Mouse (Mus musculus) E14TG2a.4 (cell line): Measurements from ENCODE around the gene Dnmbp.

Experiments
- CTCF ChIP-seq: conservative IDR thresholded peaks from 2 replicates; pipeline ENCODE4 v1.5.1; 2014; ENCODE audit warnings: low read length
- NANOG ChIP-seq: IDR thresholded peaks from 2 replicates; pipeline ENCODE4 v1.6.1; 2014; ENCODE audit warnings: borderline replicate concordance, low read length, mixed read lengths

DNA sequence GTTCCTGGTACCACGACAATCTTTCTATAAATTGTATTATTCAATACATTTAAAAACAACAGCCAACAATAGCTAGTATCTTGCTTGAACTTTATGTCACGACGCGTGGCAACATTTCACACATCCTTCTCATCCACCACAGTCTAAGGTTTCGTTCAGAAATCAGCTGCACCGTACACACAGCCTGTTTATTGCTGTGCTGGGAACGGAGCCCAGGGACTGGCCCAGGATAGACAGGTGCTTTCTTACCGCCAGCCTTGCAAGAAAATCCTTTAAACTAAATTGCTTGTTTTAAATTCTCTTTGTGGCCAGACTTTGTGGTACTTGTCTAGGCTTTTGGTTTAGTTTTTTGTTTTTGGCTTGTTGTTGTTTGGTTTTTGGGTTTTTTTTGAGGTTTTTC is 62.6 kb downstream of the Dnmbp start:
- no peak for TF ChIP-seq CTCF
- no peak for TF ChIP-seq NANOG
